Mouse (Mus musculus): Measurements from ENCODE around the gene Lrrc39. TPM values are rescaled to one million over a fixed set of nuclear protein-coding genes. Genes with fewer than 3 reads are reported as not detected.

Gene Lrrc39
- 0.89 and 1.5 TPM in 2 replicates for polyA plus RNA-seq (2012; rRNA removed)

GRCm38 (mm10) chr3:116562408-116563094 lies at the start of gene Lrrc39:
Lrrc39 (plus strand) TSS chr3:116562973.

GRCm38 (mm10) chr3:116594728-116595602 lies 32.2 kb downstream of the Lrrc39 start, which contains the start of gene Sass6:
Sass6 (plus strand) TSS chr3:116594982.

DNA sequence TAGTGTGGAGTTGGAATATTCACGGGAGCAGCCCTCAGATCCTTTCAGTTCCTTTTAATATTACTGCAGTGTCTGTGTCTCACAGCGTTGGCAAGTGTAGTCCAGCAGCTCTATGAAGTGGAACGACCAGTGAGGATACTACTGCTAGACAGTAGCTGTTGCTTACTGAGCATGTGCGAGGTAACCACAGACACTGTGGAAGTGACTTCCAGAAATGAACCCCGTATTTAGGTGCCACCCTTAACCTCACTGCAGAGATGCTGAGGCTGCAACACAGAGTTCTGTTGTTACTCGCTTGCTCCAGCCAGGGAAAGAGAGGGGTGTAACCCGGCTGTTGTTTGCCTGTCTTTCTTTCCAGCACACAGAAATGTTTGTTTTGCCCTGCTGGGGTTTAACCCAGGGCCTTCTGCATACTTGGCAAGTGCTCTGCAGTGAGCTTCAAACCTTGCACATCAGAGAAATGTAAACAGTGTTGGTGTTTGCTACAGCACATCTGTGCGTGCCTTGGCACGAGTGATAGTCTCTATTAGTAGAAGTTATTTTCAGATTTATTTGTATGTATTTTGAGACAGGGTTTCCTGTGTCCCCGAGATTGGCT lies 51.6 kb downstream of the Lrrc39 start, which contains the start of gene Trmt13:
TSS of gene Trmt13 (minus strand) at position 293 of the 598 bp plus-strand sequence.

Other genes starting within 250 kb of the Lrrc39 start
- gene Cdc14a, start 138.9 kb upstream of the Lrrc39 start, polyA plus RNA-seq (2012; rRNA removed) = 13.0 and 13.2 TPM in 2 replicates
- 90.9 and 103 TPM in 2 replicates for gene Rtca, start 54.8 kb upstream of the Lrrc39 start, polyA plus RNA-seq (2012; rRNA removed)
- gene Dbt, start 49.9 kb upstream of the Lrrc39 start, polyA plus RNA-seq (2012; rRNA removed) = 13.9 and 17.6 TPM in 2 replicates
- gene Sass6, start 32.0 kb downstream of the Lrrc39 start, polyA plus RNA-seq (2012; rRNA removed) = 20.2 and 23.8 TPM in 2 replicates
- 31.8 TPM in 2 replicates for gene Trmt13, start 51.6 kb downstream of the Lrrc39 start, polyA plus RNA-seq (2012; rRNA removed)
- gene Mfsd14a, start 99.7 kb downstream of the Lrrc39 start, polyA plus RNA-seq (2012; rRNA removed) = 25.1 and 46.7 TPM in 2 replicates
- not detected in 2 replicates for gene Gm43191, start 118.3 kb downstream of the Lrrc39 start, polyA plus RNA-seq (2012; rRNA removed)
- gene Slc35a3, start 149.9 kb downstream of the Lrrc39 start, polyA plus RNA-seq (2012; rRNA removed) = 7.3 and 13.9 TPM in 2 replicates
- gene Agl, start 245.2 kb downstream of the Lrrc39 start, polyA plus RNA-seq (2012; rRNA removed) = 9.6 and 13.7 TPM in 2 replicates